Mouse (Mus musculus) cerebellum, postnatal 36 days (tissue): ENCODE measurements at regions not wholly inside any gene's neighbourhood (a gene's known extent, or its start where the extent isn't known, plus 50 kb on each side); places are given as distances from the start of the nearest gene placed in this dataset.

ENCODE experiments used
- DNase-seq, 2 experiments: peaks; one replicate each; pipeline ENCODE4 v3.0.0; 2021 to 2022; ENCODE audit warnings: mixed read lengths in 2 of 2

- DNase-seq: no peak
Observed at GRCm38 (mm10) chr13:6189566-6189965, 328.3 kb downstream of the Klf6 start.

GRCm38 (mm10) chr13:6191186-6191914 lies 330.1 kb downstream of the Klf6 start:
- no peak for DNase-seq

- no peak for DNase-seq
Observed at GRCm38 (mm10) chr13:6191915-6192295, 330.6 kb downstream of the Klf6 start.

GRCm38 (mm10) chr13:6196690-6197089 lies 335.4 kb downstream of the Klf6 start:
- DNase-seq: no peak

- no peak for DNase-seq
Observed at GRCm38 (mm10) chr13:6199107-6199506, 337.8 kb downstream of the Klf6 start.

- no peak for DNase-seq
Observed at GRCm38 (mm10) chr13:6201516-6201915, 340.2 kb downstream of the Klf6 start.

GRCm38 (mm10) chr13:6204801-6205200 lies 343.1 kb upstream of the Pitrm1 start:
- DNase-seq: no peak

GRCm38 (mm10) chr13:6212550-6212949 lies 335.4 kb upstream of the Pitrm1 start:
- DNase-seq: no peak

- no peak for DNase-seq
Observed at GRCm38 (mm10) chr13:6214189-6214588, 333.8 kb upstream of the Pitrm1 start.

- no peak for DNase-seq
Observed at GRCm38 (mm10) chr13:6226087-6226643, 321.8 kb upstream of the Pitrm1 start.

- DNase-seq: no peak
Observed at GRCm38 (mm10) chr13:6228278-6228677, 319.7 kb upstream of the Pitrm1 start.

GRCm38 (mm10) chr13:6235394-6235793 lies 312.6 kb upstream of the Pitrm1 start:
- no peak for DNase-seq

- DNase-seq: no peak
Observed at GRCm38 (mm10) chr13:6236503-6236902, 311.4 kb upstream of the Pitrm1 start.

- DNase-seq: no peak
Observed at GRCm38 (mm10) chr13:6237201-6237600, 310.7 kb upstream of the Pitrm1 start.

GRCm38 (mm10) chr13:6240855-6241254 lies 307.1 kb upstream of the Pitrm1 start:
- no peak for DNase-seq

- no peak for DNase-seq
Observed at GRCm38 (mm10) chr13:6241472-6242123, 306.4 kb upstream of the Pitrm1 start.

- DNase-seq: no peak
Observed at GRCm38 (mm10) chr13:6250106-6250505, 297.8 kb upstream of the Pitrm1 start.

GRCm38 (mm10) chr13:6251025-6251862 lies 296.7 kb upstream of the Pitrm1 start:
- DNase-seq: no peak

GRCm38 (mm10) chr13:6252100-6252499 lies 295.8 kb upstream of the Pitrm1 start:
- no peak for DNase-seq

GRCm38 (mm10) chr13:6255303-6255702 lies 292.6 kb upstream of the Pitrm1 start:
- no peak for DNase-seq

- no peak for DNase-seq
Observed at GRCm38 (mm10) chr13:6255728-6256496, 292.0 kb upstream of the Pitrm1 start.

GRCm38 (mm10) chr13:6258456-6258855 lies 289.5 kb upstream of the Pitrm1 start:
- no peak for DNase-seq
